Mouse (Mus musculus): ENCODE measurements around the gene Ggact.

Gene Ggact

DNA sequence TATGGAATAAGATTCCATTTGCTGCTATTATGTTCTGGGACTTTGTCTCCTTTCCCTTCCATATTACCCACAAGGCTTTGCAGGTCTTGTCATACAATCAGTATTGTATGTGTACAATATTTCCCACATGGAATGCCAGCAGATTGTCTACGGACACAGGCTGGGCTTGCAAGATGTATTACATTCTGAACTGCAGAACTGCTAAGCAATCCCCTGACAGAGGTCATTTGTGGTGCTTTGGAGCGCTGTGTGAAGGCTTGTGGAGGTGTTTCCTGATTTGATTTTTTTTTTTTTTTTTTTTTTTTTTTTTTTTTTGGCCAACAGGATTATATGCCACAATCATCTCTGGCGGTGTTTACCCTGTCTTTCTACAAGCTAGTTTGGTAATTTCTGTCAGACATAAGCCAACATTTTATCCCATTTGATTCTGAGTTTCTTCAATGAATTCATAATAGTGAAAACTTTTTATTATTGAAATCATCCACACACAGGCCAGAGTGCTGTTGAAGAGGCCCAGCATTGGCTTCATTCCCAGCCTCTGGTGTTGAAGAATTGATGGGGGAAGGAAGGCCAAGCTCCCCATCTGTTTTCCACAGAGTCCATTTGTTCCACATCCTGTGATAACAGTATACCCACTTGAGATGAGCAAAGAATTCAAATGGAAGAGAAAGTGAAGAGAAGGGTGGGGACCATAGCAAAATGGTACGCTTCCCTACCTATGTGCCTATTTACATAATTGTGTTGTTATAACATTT lies 45.8 kb downstream of the Ggact start:
- DNase-seq (ENCODE audit: low spot score in 2 of 2): no peak

- DNase-seq (ENCODE audit: low spot score in 2 of 2): no peak
Observed at GRCm38 (mm10) chr14:122865462-122866129, 48.0 kb downstream of the Ggact start.

- DNase-seq (ENCODE audit: low spot score in 2 of 2): no peak
Observed at GRCm38 (mm10) chr14:122862623-122863022, 50.9 kb downstream of the Ggact start.

DNA sequence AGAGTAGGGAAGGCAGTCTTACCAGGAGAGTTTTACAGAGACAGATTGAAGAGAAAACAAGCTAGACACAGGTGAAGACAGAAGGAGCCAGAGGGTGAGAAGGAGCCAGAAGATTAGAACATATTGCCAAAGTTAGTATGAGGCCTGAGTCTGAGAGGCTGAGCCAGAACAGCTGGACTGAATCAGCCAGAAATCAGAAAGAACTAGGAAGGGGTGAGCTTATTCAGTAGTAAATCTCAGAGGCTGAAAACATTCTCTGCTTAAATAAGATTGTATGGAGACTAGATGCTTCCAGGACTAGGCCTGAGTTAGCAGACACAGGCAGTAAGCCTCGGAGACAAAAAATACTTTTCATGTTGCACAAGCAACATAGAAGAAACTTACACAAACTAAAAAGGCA lies 53.8 kb downstream of the Ggact start:
- DNase-seq (ENCODE audit: low spot score in 2 of 2): no peak

DNA sequence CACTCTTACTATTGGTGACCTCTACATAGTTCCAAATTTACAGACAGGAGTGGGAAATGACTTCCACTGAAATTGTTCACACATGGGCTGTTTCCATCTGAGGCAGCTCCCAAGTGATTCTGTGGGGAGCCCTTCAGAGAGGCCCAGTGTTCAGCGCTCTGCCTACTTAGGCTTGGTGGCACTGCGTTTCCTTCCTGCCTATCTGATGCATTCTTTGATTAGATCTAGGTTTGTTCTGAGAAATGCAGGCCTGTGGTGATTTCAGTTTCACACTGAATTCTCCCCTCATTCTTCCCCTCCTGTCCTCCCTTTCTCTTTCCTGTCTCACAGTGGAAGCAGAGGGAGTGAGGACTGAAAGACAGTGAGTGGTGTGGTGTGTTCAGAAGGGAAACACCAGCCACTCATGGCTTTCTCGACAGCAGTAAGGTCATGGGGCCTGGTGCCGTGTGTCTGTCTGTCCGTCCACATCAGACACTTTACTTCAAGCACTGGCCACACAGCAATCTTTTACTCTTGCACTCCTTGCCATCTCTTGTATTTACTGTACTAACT lies 61.0 kb downstream of the Ggact start:
- DNase-seq (ENCODE audit: low spot score in 2 of 2): no peak

DNA sequence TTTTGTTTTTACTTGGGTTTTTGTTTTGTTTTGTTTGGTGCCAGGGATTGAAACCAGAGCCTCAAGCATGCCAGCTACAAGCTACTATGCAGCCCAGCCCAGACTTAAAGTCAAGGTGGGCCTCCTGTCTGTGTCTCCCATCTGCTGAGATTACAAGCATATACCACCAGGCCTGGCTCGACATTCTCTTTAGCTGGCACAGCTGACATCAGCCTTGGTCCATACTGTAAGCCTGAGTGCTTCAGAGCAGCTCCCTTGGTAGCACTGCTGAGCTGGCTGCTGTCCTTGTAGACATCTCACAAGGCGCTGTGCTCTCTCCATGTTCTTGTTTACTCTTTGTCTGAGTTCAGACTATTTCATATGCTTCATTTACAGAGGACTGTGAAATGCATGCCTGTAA lies 76.5 kb downstream of the Ggact start:
- DNase-seq (ENCODE audit: low spot score in 2 of 2): no peak

DNA sequence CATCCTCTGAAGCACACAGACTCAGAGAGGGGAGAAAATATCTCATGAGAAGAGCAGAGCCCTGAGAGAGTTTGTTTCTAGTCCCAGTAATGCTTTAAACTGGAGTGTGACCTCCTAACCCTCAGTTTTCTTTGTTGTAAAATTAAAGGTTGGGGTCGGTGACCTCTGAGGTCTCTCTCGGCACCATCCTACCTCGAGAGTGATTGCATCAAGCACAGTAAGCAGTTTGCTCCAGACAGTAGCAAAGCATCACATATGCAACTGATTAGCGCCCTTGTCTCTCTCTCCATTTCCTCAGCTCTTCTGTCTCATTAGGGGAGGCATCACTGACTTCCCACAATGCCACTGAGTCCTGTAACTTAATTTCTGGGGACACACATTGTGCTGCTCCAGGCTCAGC lies 77.3 kb downstream of the Ggact start:
- DNase-seq (ENCODE audit: low spot score in 2 of 2): no peak

- DNase-seq (ENCODE audit: low spot score in 2 of 2): no peak
Observed at GRCm38 (mm10) chr14:122835487-122836190, 77.9 kb downstream of the Ggact start.

DNA sequence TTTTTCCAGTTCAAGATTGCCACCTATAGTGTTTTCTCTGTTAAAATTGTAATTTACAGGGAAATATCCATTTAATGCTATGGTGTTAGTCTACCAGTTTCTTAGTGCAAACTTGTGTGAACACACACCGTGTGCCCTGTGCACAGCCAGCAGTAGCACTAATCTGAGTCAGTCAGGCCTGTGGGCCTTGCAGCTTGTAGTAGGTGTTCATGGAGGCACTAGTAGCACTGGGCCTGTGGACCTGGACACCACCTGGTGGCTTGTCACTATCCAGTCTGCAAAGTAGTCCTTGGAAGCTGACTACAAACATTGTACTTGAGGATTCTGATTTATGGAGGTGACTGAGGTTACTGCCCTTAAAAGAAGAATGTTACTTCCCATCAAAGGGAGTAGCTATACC lies 78.8 kb downstream of the Ggact start:
- no peak for DNase-seq (ENCODE audit: low spot score in 2 of 2)

DNA sequence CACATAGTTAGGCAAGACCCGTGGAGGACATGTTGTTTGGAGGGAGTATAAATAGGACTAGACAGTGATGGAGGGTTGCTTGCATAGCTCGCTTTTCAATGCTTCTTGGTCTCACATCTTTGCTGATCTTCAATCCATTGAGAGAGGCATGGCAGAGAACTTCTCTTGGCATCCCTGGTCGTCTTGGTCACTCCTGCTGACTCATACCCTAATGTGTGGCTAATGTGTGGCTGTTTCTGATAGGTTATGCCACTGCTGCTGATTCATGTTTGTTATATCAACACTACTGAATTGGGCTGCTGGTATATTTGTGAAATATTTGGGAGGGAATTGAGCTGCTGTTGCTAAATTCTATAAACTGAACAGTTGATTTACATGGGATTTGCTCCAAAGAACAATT lies 79.9 kb downstream of the Ggact start:
- no peak for DNase-seq (ENCODE audit: low spot score in 2 of 2)

DNA sequence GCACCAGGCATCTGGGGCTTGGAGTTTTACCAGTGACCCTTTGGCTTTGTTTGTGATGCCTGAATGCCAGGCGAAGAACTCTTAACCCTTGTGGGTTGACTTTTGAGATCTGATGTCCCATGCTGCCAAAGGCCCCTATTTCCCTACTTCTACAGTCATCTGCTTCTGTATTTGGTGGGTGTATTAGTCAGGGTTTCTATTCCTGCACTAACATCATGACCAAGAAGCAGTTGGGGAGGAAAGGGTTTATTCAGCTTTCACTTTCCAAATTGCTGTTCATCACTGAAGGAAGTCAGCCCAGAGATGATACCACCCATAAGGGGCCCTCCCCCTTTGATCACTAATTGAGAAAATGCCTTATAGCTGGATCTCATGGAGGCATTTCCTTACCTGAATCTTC lies 83.1 kb downstream of the Ggact start:
- DNase-seq (ENCODE audit: low spot score in 2 of 2): no peak

DNA sequence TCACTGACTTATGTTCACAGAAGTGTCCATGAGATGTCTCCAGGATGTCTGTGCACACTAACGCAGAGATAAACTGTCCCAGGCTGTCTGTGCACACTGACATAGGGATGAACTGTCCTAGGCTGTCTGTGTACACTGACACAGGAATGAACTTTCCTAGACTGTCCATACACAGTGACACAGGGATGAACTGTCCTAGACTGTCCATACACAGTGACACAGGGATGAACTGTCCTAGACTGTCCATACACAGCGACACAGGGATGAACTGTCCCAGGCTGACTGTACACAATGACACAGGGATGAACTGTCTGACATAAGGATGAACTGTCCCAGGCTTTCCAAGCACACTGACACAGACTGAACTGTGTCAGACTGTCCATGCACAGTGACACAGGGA lies 88.1 kb downstream of the Ggact start:
- DNase-seq (ENCODE audit: low spot score in 2 of 2): no peak

GRCm38 (mm10) chr14:122823791-122824190 lies 89.8 kb downstream of the Ggact start:
- no peak for DNase-seq (ENCODE audit: low spot score in 2 of 2)

GRCm38 (mm10) chr14:122821002-122821401 lies 92.6 kb downstream of the Ggact start:
- DNase-seq (ENCODE audit: low spot score in 2 of 2): no peak

- no peak for DNase-seq (ENCODE audit: low spot score in 2 of 2)
Observed at GRCm38 (mm10) chr14:122800296-122800695, 113.3 kb downstream of the Ggact start.

- no peak for DNase-seq (ENCODE audit: low spot score in 2 of 2)
Observed at GRCm38 (mm10) chr14:122793368-122793767, 120.2 kb downstream of the Ggact start.

DNA sequence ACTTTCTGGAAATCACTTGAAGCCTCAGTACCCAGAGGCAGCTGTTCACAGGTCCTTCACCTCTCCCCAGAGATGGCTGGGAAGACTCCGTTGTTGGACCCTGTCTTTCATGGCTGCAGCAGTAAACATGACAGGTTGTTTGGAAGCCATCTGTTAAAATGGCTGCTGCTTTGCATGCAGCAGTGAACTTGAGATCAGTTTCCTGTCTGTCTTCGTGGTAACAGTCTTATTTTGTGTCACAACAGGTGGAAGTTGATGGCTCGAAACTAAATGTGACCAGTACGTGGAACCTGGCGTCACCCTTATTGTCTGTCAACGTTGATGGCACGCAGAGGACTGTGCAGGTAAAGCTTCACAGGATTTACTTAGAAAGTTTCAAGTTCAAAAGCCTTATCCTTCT lies 123.4 kb downstream of the Ggact start:
- DNase-seq (ENCODE audit: low spot score in 2 of 2): no peak

DNA sequence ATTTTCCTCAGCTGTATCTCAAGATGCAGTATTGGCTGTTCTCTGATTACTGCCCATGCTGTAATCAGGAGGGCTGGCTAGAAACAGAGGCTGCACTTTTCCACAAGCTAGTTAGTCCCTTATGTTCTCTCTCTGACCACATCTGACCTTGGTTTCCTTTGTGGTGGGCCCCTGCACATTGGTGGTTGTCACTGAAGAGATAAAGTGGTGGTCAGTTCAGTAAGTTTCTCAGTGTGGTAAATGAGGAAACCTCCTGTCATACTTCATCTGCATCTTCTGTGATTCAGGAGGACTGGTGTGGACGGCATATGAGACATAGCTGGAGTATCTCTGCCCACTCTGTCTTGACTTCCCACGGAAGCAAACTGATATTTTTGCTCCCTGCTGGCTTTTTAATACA lies 125.4 kb downstream of the Ggact start:
- no peak for DNase-seq (ENCODE audit: low spot score in 2 of 2)

DNA sequence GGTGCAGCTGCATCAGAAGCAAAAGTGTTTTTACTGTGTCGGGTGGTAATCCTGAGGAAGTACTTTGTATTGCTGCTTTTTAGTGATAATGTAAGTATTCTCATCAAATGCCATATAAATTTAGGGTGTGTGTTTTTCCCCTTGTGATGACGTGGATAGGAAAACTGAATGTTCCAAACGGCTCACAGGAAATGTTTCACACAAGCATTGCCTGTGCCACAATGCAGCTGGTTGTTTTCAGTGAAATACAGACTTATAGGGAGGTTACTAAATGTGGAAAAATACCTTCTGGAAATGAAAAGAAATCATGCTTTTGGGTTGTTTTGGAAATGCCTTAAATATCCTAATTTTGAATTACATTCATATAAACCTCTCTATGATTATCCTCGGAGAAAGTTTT lies 128.9 kb downstream of the Ggact start:
- DNase-seq (ENCODE audit: low spot score in 2 of 2): no peak

GRCm38 (mm10) chr14:122766448-122766847 lies 147.1 kb downstream of the Ggact start:
- DNase-seq (ENCODE audit: low spot score in 2 of 2): no peak
